Mouse (Mus musculus): ENCODE data around the gene Itga9.

Itga9 gene

DNA sequence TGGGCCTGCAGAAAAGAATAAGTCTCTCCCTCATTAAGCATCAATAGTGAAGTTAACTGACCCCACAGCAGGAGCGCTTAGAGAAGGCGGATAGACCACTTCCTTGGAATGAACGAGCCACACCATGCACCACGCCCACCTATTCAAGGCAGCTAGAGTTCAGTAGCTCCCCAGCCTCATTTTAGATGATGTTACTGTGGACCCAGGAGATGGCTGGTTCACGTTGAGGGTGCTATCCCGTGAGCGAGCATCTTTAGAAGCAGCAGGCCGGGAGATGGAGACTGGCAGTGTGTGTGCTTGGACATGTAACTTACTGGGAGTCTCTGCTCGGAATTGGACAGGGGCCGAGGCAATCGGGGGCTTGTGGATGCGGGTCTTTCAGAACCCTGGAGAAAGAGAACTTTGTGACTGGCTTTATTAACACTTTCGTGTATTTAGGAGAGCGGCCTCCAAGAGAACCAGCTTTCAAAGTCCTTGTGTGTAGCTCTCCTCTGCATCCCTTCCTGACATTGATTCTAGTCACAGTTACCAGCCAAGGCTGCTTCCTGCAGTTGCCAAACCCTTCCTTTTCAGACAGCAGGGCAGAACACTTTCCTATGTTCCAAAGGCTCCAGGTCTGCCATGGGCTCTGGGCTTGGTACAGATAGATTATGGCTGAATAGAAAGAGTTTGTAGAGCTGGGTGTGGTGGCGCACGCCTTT, 1.4 kb downstream of the Itga9 start:
- no peak for DNase-seq

DNA sequence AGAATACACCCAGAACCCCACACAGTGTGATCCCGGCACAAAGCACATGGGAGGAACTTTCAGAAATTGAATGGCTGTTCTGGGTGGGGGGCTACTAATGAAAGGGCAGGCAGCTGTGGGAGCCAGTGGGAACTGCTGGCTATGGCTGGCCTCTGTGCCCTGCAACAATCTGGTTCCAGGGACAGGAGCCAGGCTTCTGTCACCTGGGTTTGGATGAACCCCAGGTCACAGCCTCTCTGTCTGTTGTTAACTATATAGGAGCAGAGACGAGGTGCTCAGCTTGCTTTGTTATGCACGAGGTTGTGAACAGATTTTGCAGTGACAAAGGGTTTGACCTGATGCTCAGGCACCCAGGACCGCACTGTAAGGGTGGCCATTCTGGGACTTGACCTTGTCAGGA, 2.1 kb downstream of the Itga9 start:
- no peak for DNase-seq

DNA sequence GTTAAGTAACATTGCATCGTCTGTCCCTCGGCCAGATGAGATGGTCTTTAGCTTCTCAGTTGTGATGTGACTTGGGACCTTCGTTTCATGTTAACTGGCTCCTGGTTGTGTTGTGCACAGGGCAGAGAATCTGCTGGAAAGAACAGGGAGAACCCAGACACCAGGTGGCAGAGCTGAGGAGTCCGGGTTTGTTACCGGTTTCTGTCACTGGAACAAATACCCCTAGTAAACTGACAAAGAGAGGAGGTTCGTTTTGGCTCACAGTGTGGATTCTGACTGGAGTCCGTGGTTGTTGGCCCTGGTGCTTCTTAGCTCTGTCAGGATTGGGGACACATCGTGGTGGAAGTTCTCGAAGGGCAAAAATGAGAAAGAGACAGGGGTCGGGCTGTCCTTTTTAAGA, 3.6 kb downstream of the Itga9 start:
- peak; percentile 76 for DNase-seq

DNA sequence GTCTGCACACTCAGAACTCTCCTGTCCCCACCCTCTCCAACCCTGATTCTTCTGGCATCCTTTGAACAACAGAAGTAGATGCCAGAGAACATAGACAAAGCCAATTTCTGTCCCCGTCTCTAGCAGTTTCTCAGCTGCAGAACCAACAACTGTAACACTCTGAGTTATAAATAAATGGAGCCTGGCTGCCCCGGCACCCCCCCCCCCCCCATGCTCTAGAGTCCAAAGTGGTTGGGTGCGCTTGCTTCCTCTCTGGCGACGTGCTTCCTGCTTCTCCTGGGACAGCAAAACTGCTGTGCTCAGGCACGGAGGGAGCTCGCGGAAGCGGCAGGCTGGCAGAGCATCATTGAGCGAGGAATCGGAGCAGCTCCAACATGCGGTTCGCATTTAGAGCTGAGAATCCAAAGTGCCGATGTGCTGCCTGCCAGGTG, 4.6 kb downstream of the Itga9 start:
- DNase-seq = no peak

DNA sequence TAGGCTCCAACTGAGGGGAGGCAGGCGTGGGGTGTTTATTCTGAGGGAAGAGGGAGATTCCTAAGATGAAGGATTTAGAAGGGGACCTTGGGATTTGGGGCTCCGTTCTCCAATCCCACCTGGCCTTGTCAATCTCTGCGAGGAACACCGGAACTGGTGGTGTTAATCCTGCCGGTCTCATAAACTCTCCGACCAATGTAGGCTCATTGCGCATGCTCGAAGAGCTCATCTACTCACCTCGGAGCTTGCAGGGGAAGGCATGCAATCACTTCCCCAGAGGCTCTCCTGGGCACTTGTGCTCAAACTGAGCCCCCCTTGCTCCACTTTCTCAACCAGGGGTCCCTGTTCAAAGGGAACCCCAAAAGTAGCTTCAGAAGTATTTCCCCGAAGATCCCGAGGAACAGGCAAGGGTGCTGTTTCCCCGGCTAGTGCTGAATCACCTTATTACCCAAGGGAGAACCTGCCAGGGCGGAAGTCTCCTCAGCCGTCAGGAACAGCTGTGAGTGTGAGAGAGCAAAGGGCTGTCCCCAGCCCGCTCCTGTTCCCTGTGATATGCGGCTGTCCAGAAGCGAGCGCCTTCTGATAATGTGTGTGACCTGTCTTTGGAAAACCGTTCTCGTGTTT, 5.6 kb downstream of the Itga9 start:
- peak; percentile 51 for DNase-seq

DNA sequence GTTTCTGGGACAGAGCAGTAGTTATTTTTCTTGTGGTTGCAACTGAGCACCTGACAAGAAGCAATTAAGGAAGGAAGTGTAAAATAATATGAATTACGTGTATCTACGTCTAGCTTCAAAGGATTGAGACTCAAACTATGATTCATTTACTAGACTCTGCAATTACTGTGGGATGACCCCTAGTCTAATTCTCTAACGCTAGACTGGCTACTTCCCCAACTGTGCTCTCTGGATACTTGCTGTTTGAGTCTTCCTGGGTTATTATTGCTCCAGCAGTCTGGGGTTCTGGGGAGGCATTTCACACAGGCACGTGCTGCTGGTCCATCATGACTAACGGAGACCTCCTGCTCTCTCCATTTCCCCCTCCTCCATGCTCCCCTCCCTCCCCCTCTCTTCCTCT, 10.7 kb downstream of the Itga9 start:
- no peak for DNase-seq

DNA sequence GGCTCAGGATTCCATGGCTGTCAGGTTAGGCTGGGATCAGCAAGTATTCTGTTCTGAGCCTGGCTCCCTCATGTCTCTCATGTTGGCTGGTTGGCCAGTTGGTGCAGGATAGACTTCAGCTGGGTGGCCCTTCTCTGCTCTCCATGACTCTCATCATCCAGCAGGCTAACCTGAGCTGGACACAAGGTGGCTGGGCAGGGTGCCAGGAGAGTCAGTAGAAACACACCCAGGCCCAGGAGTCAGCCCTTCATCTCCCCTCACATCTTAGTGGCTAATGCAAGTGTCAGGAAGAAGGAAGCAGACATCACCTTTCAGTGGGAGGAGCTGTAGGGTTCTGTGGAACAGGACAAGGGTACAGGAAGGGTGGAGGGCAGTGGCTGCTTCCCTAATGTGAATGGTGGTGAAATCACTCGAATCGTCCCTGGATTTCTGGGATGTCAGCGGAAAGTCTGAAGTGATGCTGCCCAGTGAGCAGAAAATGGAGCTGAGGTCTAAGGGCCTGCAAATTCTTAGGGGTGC, 12.3 kb downstream of the Itga9 start:
- DNase-seq = no peak

DNA sequence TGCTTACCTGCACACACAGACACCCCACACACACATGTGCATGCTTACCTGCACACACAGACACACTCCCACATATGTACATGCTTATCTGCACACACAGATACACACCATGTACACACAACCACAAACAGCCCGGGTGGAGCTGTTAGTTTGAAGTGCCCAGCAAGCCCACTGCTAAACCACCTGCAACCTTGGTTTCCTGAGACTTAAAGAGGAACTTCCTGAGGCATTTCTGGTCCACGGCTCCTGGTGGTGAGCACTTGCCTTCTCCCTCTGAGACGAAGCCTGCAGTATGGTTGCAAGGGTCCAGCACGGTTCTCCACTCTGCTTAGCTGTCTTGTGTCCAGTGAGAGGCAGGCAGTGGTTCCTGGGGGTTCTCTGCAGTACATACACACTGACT, 14.3 kb downstream of the Itga9 start:
- peak; percentile 28 for DNase-seq

DNA sequence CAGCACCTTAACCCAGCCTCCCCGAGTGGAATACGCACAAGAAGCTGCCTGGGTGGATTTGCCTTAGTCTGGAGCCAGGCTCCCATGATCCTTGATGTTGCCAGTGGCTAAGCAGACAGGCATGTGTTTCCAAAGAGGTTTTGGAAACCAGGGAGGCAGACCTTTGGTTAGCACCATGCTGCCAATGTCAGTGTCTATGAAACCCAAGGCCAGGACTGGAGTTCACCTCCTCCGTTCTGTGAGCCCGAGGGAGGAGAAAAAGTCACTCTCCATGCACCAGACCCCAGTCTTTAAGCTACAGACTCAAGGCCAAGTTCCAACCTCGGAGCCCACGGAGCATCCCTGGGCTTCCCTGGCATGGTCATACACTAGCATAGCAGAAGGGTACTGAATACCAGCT, 15.2 kb downstream of the Itga9 start:
- no peak for DNase-seq

DNA sequence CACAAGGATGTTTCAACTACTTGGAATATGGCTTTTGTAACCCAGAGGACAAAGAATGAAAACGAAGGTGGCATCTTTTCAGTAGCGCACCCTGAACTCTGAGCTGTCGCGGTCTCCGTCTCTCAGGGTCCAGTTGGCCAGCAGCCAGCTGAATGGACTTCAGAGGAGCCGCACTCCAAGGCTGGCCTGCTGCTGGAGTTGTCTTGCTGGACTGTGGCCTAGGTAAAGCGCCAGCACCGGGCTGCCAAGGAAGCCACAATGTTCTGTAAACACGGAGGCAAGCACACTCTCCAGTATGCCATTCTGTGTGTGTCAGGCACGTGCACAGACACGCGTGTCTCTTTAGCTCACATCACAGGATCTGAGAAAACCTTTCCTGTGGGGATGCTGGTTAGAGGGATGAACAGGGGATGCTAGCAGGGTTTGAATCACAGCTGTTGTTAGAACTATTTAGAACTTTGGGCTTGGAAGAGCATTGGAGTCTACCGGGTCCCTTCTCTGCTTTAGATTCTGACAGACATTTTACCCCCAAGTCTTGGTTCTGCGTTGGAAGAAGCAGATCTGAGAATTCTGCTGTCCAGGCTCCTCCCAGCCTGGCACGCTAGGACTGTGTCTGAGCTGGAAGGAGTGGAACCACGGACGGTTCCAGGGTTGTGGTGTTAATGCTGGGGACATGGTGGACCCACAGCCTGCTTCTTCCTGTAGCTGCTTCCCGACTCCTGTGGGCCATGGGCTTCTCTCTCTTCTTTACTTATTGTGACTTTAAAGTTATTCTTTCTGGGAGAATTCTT, 16.1 kb downstream of the Itga9 start:
- DNase-seq = no peak

DNA sequence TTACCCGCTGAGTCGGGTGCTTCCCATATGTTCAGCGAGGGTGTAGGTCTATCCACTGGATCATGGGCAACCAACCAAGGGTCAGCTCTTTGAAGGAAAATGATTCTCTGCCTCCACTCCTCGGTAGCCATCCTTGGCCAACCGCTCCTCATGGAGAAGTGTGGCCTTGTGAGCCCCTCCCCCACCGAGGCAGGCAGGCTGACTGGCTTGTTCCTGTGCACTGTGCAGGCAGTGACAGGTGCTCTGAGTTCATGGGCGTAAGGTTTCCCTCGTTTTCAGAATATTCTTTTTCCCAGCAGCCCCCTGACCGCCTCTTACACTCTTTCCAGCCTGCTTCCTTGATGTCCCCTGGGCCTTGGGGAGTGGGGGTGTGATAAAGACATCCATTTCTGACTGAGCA, 17.0 kb downstream of the Itga9 start:
- no peak for DNase-seq

DNA sequence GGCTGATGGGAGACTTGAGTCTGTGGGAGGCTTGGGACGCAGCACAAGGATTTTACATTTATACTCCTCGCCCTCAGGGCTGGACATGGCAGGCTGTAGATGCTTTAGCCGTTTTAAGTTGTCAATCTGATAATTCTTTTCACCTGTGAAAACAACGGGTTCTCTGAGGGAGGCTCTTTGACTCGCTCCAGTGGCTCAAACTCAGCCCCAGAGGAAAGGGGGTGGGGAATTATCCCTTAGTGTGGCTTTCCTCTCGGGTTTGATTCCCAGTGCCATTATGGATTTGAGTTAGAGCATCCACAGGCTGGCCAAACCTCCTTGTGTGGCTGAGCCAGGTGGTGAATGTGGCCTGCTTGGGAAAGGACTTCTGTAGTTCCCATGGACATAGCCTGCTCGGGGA, 17.7 kb downstream of the Itga9 start:
- DNase-seq = no peak

DNA sequence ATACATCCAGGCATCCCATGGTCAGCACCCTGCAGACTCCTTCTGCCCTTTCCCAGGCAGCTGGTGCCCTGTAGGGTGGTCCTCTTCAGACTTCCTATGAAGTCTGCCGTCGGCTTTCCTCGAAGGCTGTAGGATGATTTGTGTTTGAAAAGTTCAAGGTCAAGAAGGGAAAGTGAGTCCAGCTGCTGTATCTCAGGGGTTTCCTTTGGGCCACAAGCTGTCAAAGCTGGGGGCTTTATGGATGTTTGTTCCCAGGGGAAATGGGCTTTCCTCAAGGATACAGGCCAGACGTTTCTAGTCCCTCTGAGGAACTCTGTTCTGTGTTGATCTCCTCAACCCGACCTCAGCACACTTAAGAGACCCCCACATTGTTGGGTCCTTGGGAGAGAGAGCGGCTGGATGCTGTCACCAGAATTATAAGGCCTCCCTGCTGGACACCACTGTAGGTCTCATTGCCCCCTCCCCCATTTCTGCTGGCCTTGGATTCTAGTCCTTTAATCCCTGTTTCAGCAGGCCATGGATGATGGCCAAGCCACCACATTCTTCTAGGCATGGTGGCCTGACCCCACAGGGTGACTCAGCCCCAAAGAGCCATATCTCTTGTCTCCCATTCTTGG, 23.4 kb downstream of the Itga9 start:
- no peak for DNase-seq

DNA sequence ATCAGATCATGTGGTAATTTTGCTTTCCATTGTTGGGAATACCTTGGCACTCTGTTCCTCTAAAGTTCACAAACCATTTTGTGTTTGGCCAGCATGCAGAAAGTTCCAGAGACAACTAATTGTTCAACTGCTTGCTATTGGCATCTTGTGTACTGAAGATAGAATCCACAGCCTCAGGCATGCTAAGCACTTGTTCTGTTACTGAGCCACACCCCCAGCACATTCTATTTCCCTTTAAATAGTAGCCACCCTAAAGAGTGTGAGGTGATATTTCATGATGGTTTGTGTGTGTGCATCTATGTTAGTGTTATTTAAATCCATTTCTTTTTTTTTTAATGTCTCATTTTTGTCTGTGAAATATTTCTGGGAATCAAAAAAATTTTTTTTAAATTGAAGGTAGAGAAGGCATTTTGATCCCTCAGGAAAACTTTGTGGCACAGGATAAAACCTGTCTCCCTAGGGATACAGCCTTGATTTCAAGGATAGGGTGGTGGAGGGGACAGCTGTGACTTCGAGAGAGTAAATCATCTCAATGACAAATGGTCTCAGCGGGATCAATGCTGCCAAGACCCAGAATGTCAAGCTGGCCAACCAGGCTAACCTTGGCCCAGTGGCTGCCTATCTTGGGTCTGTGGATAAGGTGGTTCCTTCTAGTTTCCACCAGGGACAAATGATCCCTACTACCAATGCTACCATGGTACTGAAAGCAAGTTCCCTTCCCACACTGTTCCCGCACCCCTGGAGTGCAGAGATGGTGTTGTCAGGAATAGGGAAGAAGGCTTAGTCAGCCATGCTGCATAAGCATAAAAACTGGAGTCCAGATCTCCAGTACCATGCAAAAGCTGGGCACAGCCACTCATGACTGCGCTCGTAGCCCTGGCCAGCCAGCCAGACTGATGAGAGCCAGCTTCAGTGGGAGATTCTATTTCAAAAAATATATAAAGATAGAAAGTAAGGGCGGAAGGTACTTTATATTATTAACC, 25.6 kb downstream of the Itga9 start:
- no peak for DNase-seq

DNA sequence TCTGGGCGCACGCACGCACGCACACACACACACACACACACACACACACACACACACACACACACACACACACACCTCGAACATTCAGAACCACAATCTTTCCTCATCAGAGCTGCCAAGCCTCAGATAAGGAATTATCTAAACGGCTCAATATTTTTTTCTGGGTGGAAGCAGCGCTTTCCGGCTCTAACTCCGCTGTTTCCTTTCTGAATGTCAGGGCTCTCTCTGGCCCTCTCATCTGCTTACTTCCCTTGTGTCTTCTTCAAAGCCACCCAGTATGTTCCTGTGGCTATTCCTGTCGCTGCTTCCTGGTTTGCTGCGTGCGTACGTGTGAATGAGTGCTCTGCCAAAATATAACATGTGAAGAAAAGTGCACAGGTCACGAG, 26.3 kb downstream of the Itga9 start:
- DNase-seq = no peak

DNA sequence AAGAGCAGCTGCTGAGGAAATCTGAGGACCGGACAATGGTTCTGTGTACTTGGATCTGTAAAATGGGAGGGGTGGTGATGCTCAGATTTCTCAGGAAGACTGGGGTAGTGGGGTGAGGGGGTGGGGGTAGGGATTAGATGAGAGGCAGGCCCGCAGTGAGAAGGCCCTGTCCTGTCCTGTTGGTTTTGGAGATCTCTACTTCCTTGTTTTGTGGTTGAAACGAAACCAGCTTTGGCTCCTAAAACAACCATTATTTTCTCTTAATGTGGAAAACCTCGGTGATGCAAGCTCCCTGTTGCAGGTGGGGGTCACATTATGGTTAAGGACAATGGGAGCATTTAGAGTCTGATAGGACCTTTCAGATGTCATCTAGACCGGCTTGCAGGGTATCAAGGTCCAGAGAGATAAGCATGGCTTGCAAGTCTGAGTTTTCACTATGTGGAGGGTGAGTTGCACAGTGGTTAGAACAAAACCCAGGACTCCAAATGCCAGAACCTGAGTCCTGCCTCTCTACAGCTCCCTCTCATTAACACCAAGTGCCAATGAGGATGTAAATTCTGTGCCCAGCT, 32.2 kb downstream of the Itga9 start:
- DNase-seq = no peak

DNA sequence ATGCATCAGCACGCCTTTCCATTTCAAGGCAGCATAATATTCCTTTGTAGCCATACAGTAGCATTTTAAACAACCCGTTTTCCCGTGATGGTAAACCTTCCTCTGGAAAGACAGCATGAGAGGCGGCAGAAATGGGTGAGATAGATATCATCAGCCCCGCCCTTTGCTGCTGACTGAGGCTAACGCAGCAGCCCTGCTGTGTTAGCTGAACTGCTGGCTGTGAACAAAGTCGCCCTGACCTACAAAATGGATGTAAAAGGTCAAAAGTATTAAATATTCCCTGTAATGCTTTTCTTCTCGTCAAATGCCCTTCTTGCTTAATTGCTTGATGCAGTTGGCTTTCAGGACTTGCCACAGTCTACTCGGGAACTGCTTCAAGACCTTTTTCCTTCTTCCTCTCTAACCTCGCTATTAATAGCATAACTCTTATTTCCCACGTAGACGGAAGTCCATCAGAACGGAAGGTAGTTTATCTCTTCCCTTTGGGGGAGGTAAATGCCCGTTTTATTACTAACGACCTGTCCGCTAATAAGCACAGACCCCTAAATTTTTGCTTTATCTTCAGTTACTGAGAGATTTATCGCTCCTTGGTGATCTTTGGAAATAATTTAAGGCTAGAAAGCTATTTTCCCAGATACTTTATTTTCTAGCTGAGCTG, 39.3 kb downstream of the Itga9 start:
- no peak for DNase-seq

DNA sequence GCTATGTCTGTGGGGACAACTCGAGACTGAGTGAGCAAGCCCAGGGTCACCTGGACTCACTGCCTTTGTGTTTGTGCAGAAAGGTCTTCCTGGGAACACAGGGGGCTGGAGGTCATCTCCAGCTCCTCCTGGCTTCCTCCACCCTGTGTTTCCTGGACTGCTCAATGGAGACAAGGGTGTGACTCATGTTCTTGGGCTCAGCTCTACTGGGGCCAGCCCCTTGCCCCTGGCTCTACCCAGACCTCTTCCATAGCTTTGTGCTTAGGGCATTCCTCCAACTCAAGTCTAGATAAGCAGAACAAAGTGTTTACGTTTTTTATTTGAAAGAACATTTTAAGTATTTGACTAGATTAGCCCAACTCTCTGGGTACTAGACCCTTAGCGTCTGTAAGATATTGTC, 41.0 kb downstream of the Itga9 start:
- no peak for DNase-seq

DNA sequence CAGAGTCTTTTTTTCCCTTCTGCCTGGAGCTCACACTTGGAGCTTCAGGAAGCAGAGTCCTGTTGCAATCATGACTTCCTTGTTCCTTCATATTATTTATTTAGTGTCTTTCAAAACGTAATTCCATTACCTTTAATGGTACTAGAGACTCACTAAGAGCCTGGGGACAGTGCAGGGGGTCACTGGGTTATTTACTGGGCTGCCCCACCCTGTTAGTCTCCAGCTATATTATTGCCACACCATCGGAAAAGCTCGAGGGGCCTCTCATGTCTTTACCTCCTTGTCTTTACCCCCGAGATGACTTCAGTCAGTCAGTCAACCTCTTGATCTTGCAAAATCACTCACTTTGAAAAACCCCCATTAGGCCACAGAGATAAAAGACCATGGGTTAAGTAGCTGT, 44.5 kb downstream of the Itga9 start:
- DNase-seq = no peak

DNA sequence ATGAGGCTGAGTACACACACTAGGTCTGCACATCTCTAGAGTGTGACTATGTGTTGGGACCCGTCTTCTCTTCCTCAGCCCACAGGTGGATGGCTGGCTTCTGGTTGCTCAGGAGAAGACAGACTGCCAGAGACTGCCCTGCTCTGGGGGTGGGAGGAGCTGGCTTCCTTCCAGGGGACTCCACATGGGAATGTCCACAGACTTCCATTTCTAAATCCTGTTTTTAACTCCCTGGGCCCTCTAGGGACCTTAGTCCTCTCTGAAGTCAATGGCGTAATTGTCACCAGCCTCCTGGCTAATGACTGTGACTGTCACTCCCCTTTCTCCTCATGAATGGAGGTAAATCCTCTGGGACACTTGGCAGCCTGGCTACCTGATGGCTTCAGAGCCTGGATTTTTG, 45.4 kb downstream of the Itga9 start:
- DNase-seq = no peak

DNA sequence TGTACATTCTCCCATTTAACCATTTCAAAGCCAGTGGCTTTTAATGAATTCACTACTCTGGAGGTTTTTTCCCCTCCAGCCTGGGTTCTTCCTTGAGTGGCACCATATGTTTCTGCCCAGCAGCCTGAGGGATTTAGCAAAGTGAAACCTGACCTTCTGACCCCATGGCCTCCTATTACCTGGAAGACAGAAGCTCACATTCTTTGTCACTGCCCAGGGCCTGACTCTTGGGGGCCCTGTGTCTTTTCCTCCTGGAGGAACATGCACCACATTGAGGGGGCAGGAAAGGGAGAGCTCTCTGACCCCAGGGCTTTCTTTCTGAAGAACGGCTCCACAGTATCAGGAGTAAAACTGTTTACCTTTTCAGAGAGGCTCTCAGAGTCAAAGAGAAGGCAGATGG, 46.9 kb downstream of the Itga9 start:
- DNase-seq = peak; percentile 26
